Mouse (Mus musculus): ENCODE results near the gene Prpsap2. TPM values are rescaled to one million over a fixed set of nuclear protein-coding genes. Genes with fewer than 3 reads are reported as not detected.
A peak's percentile ranks its signal among the peaks of the same experiment; 100 is the strongest.

Gene Prpsap2
- total and polyA plus RNA-seq, 3 experiments = 29.0 to 30.7 TPM; not detected in 1

- no peak overlapping the region for H3K27ac ChIP-seq (ENCODE audit: control insufficient read depth, low read depth, low read length)
- H3K9ac ChIP-seq (ENCODE audit: control insufficient read depth, low read depth, low read length, poor library complexity, severe bottlenecking) = no peak overlapping the region
- H3K9me3 ChIP-seq (replicated peaks; ENCODE audit: insufficient read depth, low read length) = no peaks in the 10 kb centered on the region
- DNase-seq (ENCODE audit: low read depth, low spot score) = no peak
- peaks cover 0 to 2% of the 10 kb centered on the region in 2 experiments; a peak in 1 of 4 replicates for H3K36me3 ChIP-seq (ENCODE audit: control insufficient read depth in 1 of 2, insufficient read depth in 2 of 2, low read length in 2 of 2)
- no peak for TF ChIP-seq TBP (IDR thresholded peaks at IDR 0.05; ENCODE audit: low read depth, low read length)
- no peaks in the 10 kb centered on the region for H3K79me2 ChIP-seq (ENCODE audit: control insufficient read depth, insufficient read depth, low read length, poor library complexity)
- no peaks in the 10 kb centered on the region for H3K27me3 ChIP-seq (ENCODE audit: control insufficient read depth in 1 of 2, insufficient read depth in 2 of 2, low read length in 2 of 2)
- no peaks in the 10 kb centered on the region for H3K4me1 ChIP-seq (ENCODE audit: control insufficient read depth in 1 of 2, insufficient read depth in 2 of 2, low read length in 2 of 2)
- no peak overlapping the region for H3K4me3 ChIP-seq (ENCODE audit: control insufficient read depth in 1 of 2, insufficient read depth in 1 of 2, low read depth in 2 of 2, low read length in 2 of 2)
Observed at GRCm38 (mm10) chr11:61743768-61744167, 18.1 kb downstream of the Prpsap2 start.

DNA sequence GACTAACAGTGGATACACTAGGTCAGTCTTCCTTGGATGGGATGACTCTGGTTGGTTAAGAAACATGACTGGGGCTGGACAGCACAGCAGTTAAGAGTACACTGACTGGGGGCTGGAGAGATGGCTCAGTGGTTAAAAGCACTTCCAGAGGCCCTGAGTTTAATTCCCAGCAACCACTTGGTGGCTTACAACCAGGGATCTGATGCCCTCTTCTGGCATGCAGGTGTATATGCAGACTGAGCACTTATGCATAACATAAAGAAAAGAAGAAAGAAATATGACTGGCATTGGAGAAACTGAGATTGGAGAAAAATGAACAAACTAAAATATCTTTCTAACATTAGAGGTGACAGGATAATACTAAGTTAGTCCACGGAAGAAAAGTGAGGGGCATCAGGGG lies 21.4 kb downstream of the Prpsap2 start:
- H3K9ac ChIP-seq (ENCODE audit: control insufficient read depth, low read depth, low read length, poor library complexity, severe bottlenecking) = no peak overlapping the region
- H3K79me2 ChIP-seq (ENCODE audit: control insufficient read depth, insufficient read depth, low read length, poor library complexity) = no peaks in the 10 kb centered on the region
- no peaks in the 10 kb centered on the region for H3K9me3 ChIP-seq (replicated peaks; ENCODE audit: insufficient read depth, low read length)
- no peak overlapping the region for H3K27ac ChIP-seq (ENCODE audit: control insufficient read depth, low read depth, low read length)
- peak; percentile 65 for DNase-seq (ENCODE audit: low read depth, low spot score)
- TF ChIP-seq SIN3A (IDR thresholded peaks at IDR 0.05; ENCODE audit: low read length) = no peak
- no peak for TF ChIP-seq USF1 (IDR thresholded peaks at IDR 0.05; ENCODE audit: low read depth, low read length)
- TF ChIP-seq NELFE (IDR thresholded peaks at IDR 0.05; ENCODE audit: low read depth, low read length) = no peak
- TF ChIP-seq ZMIZ1 (IDR thresholded peaks at IDR 0.05; ENCODE audit: low read depth, low read length) = no peak
- no peak for TF ChIP-seq MYB (IDR thresholded peaks at IDR 0.05; ENCODE audit: low read depth, low read length)
- no peak for TF ChIP-seq MAX (IDR thresholded peaks at IDR 0.05; ENCODE audit: low read length)
- peak; percentile 53 for TF ChIP-seq SMC3 (IDR thresholded peaks at IDR 0.05; ENCODE audit: low read depth, low read length)
- peak; percentile 46 to 63 (median 56) for TF ChIP-seq CTCF (IDR thresholded peaks at IDR 0.05 in 2 of 3, conservative IDR thresholded peaks at IDR 0.05 in 1 of 3; ENCODE audit: control insufficient read depth in 1 of 3, insufficient read depth in 1 of 3, low read depth in 2 of 3, low read length in 3 of 3, poor library complexity in 1 of 3, severe bottlenecking in 1 of 3)
- TF ChIP-seq NRF1 (IDR thresholded peaks at IDR 0.05; ENCODE audit: insufficient read depth, low read depth, low read length, poor library complexity, severe bottlenecking) = no peak
- TF ChIP-seq GABPA (IDR thresholded peaks at IDR 0.05; ENCODE audit: low read depth, low read length) = no peak
- TF ChIP-seq ZC3H11A (IDR thresholded peaks at IDR 0.05; ENCODE audit: low read depth, low read length) = peak; percentile 39; the same call in 1 of the 2 replicates
- no peak for TF ChIP-seq KAT2A (conservative IDR thresholded peaks at IDR 0.05; ENCODE audit: low read depth, low read length)
- TF ChIP-seq ELF1 (IDR thresholded peaks at IDR 0.05; ENCODE audit: low read depth, low read length) = no peak
- no peak for TF ChIP-seq POLR2AphosphoS5 (IDR thresholded peaks at IDR 0.05; ENCODE audit: borderline replicate concordance, low read depth, low read length)
- TF ChIP-seq MYC (IDR thresholded peaks at IDR 0.05; ENCODE audit: low read depth, low read length) = no peak
- no peak for TF ChIP-seq GATA1 (IDR thresholded peaks at IDR 0.05; ENCODE audit: low read depth, low read length)
- TF ChIP-seq TCF12 (IDR thresholded peaks at IDR 0.05; ENCODE audit: low read depth, low read length) = no peak
- TF ChIP-seq RAD21 (IDR thresholded peaks at IDR 0.05; ENCODE audit: low read depth, low read length) = peak; percentile 47
- TF ChIP-seq ETS1 (IDR thresholded peaks at IDR 0.05; ENCODE audit: low read depth, low read length) = no peak
- TF ChIP-seq MEF2A (IDR thresholded peaks at IDR 0.05; ENCODE audit: extremely low read depth, insufficient replicate concordance, low read depth, low read length, poor library complexity, severe bottlenecking) = no peak
- no peak for TF ChIP-seq E2F4 (IDR thresholded peaks at IDR 0.05; ENCODE audit: borderline replicate concordance, low read depth, low read length)
- no peak for TF ChIP-seq JUND (IDR thresholded peaks at IDR 0.05; ENCODE audit: low read depth, low read length)
- TF ChIP-seq CHD1 (IDR thresholded peaks at IDR 0.05; ENCODE audit: low read depth, low read length) = no peak
- H3K4me1 ChIP-seq (ENCODE audit: control insufficient read depth in 1 of 2, insufficient read depth in 2 of 2, low read length in 2 of 2) = 0 out of 4 replicates have a peak, but pooled peaks cover 0 to 2% of the 10 kb centered on the region in 2 experiments
- no peak overlapping the region for H3K4me3 ChIP-seq (ENCODE audit: control insufficient read depth in 1 of 2, insufficient read depth in 1 of 2, low read depth in 2 of 2, low read length in 2 of 2)
- no peaks in the 10 kb centered on the region for H3K27me3 ChIP-seq (ENCODE audit: control insufficient read depth in 1 of 2, insufficient read depth in 2 of 2, low read length in 2 of 2)
- peaks cover 0 to 10% of the 10 kb centered on the region in 2 experiments; a peak in 2 of 4 replicates for H3K36me3 ChIP-seq (ENCODE audit: control insufficient read depth in 1 of 2, insufficient read depth in 2 of 2, low read length in 2 of 2)

All from MEL (cell line).